Mouse (Mus musculus): ENCODE measurements around the gene Eva1a. TPM values are rescaled to one million over a fixed set of nuclear protein-coding genes. Genes with fewer than 3 reads are reported as not detected.

Gene Eva1a
- polyA plus RNA-seq, 1 experiment from 2014 or later, result 3.5 TPM

- 59% methylated on average over 3 of the region's 3 CpGs for WGBS (ENCODE audit: insufficient replicate concordance)
- Histone ChIP-seq H3K36me3 (no peaks in the 10 kb centered on the region), H3K9ac (no peak overlapping the region)
Observed at GRCm38 (mm10) chr6:82111540-82111939, 70.7 kb downstream of the Eva1a start.

DNA sequence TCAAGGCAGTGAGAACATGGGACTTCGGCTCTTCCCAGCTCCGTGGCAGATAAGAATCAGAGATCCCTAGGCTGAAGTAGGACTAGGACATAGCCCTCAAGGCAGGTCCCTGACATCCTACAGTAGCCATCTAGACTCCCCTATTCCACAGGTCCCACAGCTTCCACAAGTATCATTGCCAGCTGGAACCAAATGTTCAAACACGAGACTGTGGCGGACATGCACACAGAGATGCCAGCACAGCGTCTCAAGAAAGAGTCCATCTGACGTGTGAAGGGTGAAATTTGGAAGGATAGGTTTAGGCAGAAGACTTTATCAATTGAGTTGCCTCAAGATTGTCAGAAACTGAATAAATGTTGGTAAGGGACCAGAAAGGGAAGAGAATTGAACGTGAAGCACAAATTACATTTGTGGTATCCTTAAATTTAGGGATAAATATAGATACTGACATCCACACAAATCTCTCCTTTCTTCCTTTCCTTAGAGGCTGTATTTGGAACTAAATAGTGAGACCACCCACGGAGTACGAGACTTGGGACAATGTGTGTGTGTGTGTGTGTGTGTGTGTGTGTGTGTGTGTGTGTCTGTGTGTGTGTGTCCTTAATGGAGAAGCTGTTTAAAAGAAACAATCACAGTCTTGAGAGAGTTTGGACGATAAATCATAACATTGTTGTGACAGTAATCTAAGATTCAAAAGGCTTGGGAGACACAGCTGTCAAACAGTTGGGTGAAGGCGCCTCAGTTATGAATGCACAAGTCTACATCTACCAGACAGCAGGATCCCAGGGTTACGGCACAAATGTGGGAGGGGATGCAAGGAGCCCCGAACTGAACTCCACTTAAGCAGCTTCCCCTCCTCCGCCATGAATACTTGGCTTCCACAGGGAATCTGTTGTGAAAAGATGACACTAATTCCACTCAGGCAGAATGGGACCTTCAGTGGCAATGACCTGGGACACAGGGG is 71.6 kb downstream of the Eva1a start:
- Histone ChIP-seq H3K36me3 (no peaks in the 10 kb centered on the region), H3K4me2 (no peak overlapping the region), H3K4me3 (no peak overlapping the region), H3K27ac (no peak overlapping the region), H3K27me3 (replicated peaks) (no peaks in the 10 kb centered on the region), H3K9me3 (replicated peaks) (no peaks in the 10 kb centered on the region), H3K9ac (no peak overlapping the region), H3K4me1 (no peaks in the 10 kb centered on the region)
- WGBS (ENCODE audit: insufficient replicate concordance), result 64% methylated on average over 14 of the region's 14 CpGs
- no peak for ATAC-seq

More at GRCm38 (mm10) chr6:82111540-82111939, 70.7 kb downstream of the Eva1a start:
- Histone ChIP-seq H3K9me3 (replicated peaks) (no peaks in the 10 kb centered on the region), H3K4me2 (no peak overlapping the region), H3K4me1 (no peaks in the 10 kb centered on the region), H3K27me3 (replicated peaks) (no peaks in the 10 kb centered on the region), H3K27ac (no peak overlapping the region), H3K4me3 (no peak overlapping the region)
- ATAC-seq, result no peak

DNA sequence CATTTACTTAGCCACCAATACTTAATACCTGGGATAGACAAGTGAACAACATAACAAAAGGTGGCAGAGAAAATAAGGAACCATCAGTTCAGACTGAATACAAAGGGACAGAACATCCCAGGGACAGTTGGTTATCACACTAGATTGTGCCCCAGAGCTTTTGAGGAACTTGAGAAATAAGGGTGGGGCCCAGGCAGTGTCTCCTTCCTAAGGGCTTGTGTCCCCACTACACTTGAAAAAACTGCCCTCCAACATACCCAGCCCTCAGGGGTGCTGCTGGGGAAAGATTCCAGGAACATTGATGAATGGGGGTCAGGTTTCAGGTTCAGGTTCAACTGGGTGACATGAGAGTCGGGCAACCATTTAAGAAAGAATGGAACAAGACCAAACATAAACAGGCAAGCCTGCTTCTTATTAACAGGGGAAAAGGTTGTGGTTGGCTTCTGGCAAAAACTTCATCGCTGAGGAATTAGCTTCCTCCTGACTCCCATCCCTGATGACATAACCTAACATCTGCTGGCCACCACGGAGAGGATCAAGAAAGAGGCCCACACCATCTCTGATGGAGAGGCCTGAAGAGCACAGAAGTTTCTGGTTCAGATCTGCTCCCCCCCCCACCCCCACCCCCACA is 74.6 kb downstream of the Eva1a start:
- no peaks in the 10 kb centered on the region for H3K9me3 ChIP-seq (replicated peaks)

DNA sequence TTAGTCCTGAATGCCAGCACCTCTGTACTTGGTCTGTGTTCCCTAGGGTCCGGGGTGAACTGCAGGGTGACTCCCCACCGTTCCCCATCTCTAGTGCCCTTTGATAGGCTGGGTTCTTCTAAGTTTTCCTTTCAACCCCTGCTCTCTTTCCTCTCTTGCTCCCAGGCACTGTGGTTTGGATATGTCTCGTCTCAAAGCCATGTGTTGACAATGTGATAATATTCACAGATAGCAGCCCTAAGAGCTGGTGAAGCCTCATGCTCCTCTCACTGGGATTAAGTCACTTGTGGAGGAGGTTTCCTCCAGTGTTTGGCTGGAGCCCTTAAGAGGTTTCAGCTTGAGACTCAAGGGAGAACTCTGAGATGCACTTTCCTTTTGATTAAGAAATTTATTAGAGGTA is 75.3 kb downstream of the Eva1a start:
- H3K4me1 ChIP-seq, result no peaks in the 10 kb centered on the region
- no peaks in the 10 kb centered on the region for H3K36me3 ChIP-seq
- H3K27me3 ChIP-seq (replicated peaks), result no peaks in the 10 kb centered on the region
- H3K27ac ChIP-seq, result no peak overlapping the region
- H3K9ac ChIP-seq, result no peak overlapping the region
- H3K4me3 ChIP-seq, result no peak overlapping the region
- WGBS (ENCODE audit: insufficient replicate concordance), result 40% methylated on average over 3 of the region's 3 CpGs
- H3K4me2 ChIP-seq, result no peak overlapping the region
- ATAC-seq, result no peak
- H3K9me3 ChIP-seq (replicated peaks), result no peaks in the 10 kb centered on the region

More for the DNA sequence above, 74.6 kb downstream of the Eva1a start:
- ATAC-seq, result no peak
- Histone ChIP-seq H3K36me3 (no peaks in the 10 kb centered on the region), H3K27me3 (replicated peaks) (no peaks in the 10 kb centered on the region), H3K9ac (no peak overlapping the region), H3K4me3 (no peak overlapping the region), H3K4me2 (no peak overlapping the region), H3K4me1 (no peaks in the 10 kb centered on the region), H3K27ac (no peak overlapping the region)
- WGBS (ENCODE audit: insufficient replicate concordance), result 31% methylated on average over 3 of the region's 3 CpGs

- Histone ChIP-seq H3K9me3 (replicated peaks) (0 out of 2 replicates have a peak, but pooled peaks cover 2% of the 10 kb centered on the region), H3K4me3 (no peak overlapping the region), H3K4me2 (no peak overlapping the region), H3K27ac (no peak overlapping the region), H3K27me3 (replicated peaks) (no peaks in the 10 kb centered on the region), H3K9ac (no peak overlapping the region), H3K36me3 (no peaks in the 10 kb centered on the region), H3K4me1 (no peaks in the 10 kb centered on the region)
- WGBS (ENCODE audit: insufficient replicate concordance), result 69% methylated on average over 5 of the region's 5 CpGs
- no peak for ATAC-seq
Observed at GRCm38 (mm10) chr6:82117871-82118270, 77.0 kb downstream of the Eva1a start.

DNA sequence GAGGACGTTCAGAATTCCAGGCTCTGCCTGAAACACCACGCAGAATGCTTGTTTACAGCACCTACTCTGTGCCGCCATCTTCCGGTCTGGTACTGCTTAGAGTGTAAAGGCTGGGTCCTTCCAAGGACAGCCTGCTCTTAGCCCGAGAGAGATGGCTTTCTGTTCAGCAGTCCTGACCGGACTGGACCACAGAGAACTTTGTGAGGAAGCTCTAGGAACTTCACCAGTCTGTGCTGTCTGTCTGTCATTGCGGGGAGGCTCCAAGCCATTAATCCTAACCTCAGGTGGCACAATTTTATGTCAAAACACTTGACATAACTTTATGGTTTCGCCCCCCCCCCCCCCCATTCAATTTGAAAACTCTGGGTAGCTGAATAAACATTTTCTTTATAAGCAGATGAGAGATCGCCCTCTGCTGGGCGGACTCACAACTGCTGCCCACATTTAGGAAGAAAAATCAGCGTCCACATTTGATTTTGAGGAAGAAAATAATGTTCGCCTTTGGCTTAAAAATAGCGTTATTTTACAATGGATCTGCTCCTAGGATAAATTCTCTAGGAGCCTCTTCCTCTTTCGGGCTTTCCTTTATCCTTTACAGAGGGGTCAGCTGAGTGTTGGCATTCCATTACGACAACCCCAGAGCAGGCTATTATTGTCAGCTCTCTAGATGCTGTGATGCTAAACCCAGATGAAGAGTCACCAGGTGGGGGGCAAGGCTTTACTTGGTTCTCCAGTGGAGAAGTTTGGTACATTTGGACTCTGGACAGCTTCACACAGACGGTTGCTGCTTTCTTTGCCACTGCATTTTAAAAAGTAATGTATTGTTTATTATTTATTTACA is 78.7 kb downstream of the Eva1a start:
- no peaks in the 10 kb centered on the region for H3K4me1 ChIP-seq
- peak; percentile 21; the same call in 1 of the 2 replicates for ATAC-seq
- no peaks in the 10 kb centered on the region for H3K27me3 ChIP-seq (replicated peaks)
- no peaks in the 10 kb centered on the region for H3K36me3 ChIP-seq
- peak overlapping the region; percentile 27 for H3K4me2 ChIP-seq
- 25% methylated on average over 16 of the region's 16 CpGs for WGBS (ENCODE audit: insufficient replicate concordance)
- H3K9ac ChIP-seq, result no peak overlapping the region
- no peak overlapping the region for H3K4me3 ChIP-seq
- 0 out of 2 replicates have a peak, but pooled peaks cover 6% of the 10 kb centered on the region for H3K9me3 ChIP-seq (replicated peaks)
- no peak overlapping the region for H3K27ac ChIP-seq

GRCm38 (mm10) chr6:82125134-82125533 is 84.3 kb downstream of the Eva1a start:
- 0 out of 2 replicates have a peak, but pooled peaks cover 6% of the 10 kb centered on the region for H3K9me3 ChIP-seq (replicated peaks)
- H3K27me3 ChIP-seq (replicated peaks), result no peaks in the 10 kb centered on the region
- no peak for ATAC-seq
- no peak overlapping the region for H3K27ac ChIP-seq
- H3K4me1 ChIP-seq, result no peaks in the 10 kb centered on the region
- H3K36me3 ChIP-seq, result no peaks in the 10 kb centered on the region
- no peak overlapping the region for H3K4me2 ChIP-seq
- no peak overlapping the region for H3K9ac ChIP-seq
- H3K4me3 ChIP-seq, result no peak overlapping the region
- 77% methylated on average over 2 of the region's 2 CpGs for WGBS (ENCODE audit: insufficient replicate concordance)

- H3K9me3 ChIP-seq (replicated peaks), result 0 out of 2 replicates have a peak, but pooled peaks cover 4% of the 10 kb centered on the region
- H3K36me3 ChIP-seq, result no peaks in the 10 kb centered on the region
- H3K27me3 ChIP-seq (replicated peaks), result no peaks in the 10 kb centered on the region
- no peak overlapping the region for H3K9ac ChIP-seq
- no peak overlapping the region for H3K4me3 ChIP-seq
- no peak overlapping the region for H3K27ac ChIP-seq
- no peak for ATAC-seq
- 58% methylated on average over 9 of the region's 9 CpGs for WGBS (ENCODE audit: insufficient replicate concordance)
- H3K4me1 ChIP-seq, result no peaks in the 10 kb centered on the region
- no peak overlapping the region for H3K4me2 ChIP-seq
Observed at GRCm38 (mm10) chr6:82127827-82128226, 87.0 kb downstream of the Eva1a start.

DNA sequence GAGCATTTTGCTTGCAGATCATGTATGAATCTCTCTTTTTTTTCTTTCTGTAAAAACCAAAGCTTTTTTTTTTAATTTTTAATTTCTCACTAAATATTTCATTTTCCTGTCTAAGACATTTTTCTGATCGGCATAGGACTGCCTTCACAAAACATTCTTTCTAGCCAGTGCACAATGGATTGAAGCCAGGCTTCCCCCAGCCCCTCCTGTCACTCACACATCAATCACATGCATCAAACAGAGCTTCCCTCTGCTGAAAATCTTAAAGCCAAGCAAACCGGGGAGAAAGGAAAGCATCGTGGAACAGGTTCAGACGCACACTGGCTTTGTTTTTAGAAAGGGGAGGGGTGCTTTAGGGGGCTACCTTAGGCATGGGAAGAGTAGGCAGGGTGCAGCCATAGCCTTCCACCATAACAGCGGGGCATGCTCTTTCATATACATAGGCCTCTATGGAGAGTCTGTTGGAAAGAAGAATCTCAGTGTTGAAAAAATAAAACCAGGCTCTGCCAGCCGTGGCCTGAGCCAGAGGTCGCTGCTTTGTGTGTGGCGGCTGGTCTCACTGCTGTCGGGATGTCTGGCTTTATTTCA is 88.9 kb downstream of the Eva1a start:
- Histone ChIP-seq H3K27me3 (replicated peaks) (no peaks in the 10 kb centered on the region), H3K4me1 (no peaks in the 10 kb centered on the region), H3K27ac (no peak overlapping the region), H3K36me3 (no peaks in the 10 kb centered on the region), H3K9ac (no peak overlapping the region), H3K9me3 (replicated peaks) (no peaks in the 10 kb centered on the region), H3K4me2 (no peak overlapping the region), H3K4me3 (no peak overlapping the region)
- ATAC-seq, result no peak
- WGBS (ENCODE audit: insufficient replicate concordance), result 71% methylated on average over 9 of the region's 9 CpGs

DNA sequence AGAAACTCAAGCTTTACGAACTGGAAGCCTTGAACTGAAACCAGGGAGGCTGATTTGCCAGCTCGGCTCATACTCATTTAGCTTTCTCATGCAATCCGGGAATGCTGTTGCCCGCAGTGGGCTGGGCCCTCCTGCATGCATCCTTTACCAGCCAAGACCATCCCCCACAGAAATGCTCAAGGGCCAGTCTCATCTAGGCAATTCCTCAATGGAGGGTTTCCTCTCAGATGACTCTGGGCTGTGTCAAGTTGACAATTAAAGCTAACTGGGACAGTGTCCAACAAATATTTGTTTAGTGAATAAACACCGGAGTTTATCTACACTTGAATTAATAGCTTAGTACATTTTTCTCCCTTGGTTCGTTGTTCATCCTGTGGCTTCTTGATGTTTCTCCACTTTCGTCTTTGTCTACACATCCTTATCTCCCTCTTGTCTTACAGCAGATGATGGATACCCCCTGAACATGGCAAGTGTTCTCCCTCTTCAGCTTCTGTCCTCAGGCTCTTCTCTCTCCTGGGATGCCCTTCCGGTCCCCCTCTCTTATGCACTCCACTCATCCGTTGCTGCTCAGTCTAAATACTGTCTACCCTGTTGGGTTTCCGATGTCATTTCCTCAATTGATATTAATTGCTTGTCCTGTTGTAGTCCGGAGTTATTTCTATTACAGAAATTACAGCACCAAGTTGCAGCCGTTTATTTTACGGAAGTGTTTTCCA is 92.2 kb downstream of the Eva1a start:
- no peak overlapping the region for H3K27ac ChIP-seq
- no peaks in the 10 kb centered on the region for H3K9me3 ChIP-seq (replicated peaks)
- H3K36me3 ChIP-seq, result no peaks in the 10 kb centered on the region
- WGBS (ENCODE audit: insufficient replicate concordance), result 69% methylated on average over 13 of the region's 13 CpGs
- H3K4me1 ChIP-seq, result no peaks in the 10 kb centered on the region
- H3K4me3 ChIP-seq, result no peak overlapping the region
- H3K27me3 ChIP-seq (replicated peaks), result no peaks in the 10 kb centered on the region
- no peak for ATAC-seq
- H3K9ac ChIP-seq, result no peak overlapping the region
- no peak overlapping the region for H3K4me2 ChIP-seq

DNA sequence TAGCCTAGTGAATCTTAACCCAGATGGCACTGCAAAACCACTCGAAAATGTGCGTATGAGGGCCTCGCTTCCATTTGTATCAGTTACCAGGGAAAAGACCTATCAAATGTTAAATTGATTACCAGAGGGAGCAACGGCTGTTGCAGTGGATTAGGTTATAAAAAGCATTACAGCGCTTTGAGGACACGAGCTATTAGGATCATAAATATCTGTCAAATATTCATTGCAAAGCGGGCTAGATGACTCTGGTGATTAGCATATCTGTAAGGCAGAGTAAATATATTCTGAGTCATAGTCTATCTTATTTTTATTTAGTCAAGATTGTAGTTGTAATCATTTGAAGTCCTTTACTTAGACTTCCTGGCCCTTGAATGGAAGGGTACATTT is 92.7 kb downstream of the Eva1a start:
- Histone ChIP-seq H3K4me3 (no peak overlapping the region), H3K4me2 (no peak overlapping the region), H3K27me3 (replicated peaks) (no peaks in the 10 kb centered on the region), H3K9ac (no peak overlapping the region), H3K9me3 (replicated peaks) (no peaks in the 10 kb centered on the region), H3K36me3 (no peaks in the 10 kb centered on the region), H3K4me1 (no peaks in the 10 kb centered on the region), H3K27ac (no peak overlapping the region)
- WGBS (ENCODE audit: insufficient replicate concordance), result 81% methylated on average over 7 of the region's 7 CpGs
- ATAC-seq, result no peak
